Mouse (Mus musculus): Measurements from ENCODE around the gene Gm4881.

DNA sequence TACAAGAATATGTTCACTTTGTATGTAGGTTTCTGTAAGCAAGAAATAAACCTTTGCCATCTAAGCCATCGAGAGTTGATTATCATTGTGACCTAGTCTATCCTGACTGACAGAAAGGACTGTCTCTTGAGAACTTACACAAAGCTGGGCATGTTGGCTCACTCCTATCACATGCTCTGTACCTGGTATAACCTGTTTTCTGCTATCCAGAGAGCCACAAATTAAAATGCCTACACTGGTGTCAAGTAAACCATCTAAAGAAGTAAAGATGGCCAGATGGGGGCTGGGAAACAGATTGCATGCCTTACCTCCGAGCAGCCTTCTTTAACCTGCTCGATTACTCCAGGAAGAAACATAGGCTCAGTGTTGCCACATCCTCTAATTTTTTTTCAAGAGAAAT is 66.7 kb downstream of the Gm4881 start:
- TF ChIP-seq POLR2A (IDR thresholded peaks at IDR 0.05; ENCODE audit: borderline replicate concordance, insufficient read depth, low read length), result no peak
- no peak for TF ChIP-seq CTCF (IDR thresholded peaks at IDR 0.05; ENCODE audit: borderline replicate concordance, insufficient read depth, low read depth, low read length)
